Mouse (Mus musculus) adrenal gland, postnatal 14 days (tissue): ENCODE data around the gene Hdgf. TPM values are rescaled to one million over a fixed set of nuclear protein-coding genes. Genes with fewer than 3 reads are reported as not detected.

Experiments used
- DNase-seq: peaks from one replicate; pipeline ENCODE4 v3.0.0; 2021; ENCODE audit warnings: mixed read lengths
- total RNA-seq: library from RNA; stranded (reverse); gene quantifications from 2 replicates; pipeline ENCODE4 v1.2.3, GENCODE M21; 2021

The Hdgf gene
- total RNA-seq, 1 experiment from 2014 or later, result 169 TPM

DNA sequence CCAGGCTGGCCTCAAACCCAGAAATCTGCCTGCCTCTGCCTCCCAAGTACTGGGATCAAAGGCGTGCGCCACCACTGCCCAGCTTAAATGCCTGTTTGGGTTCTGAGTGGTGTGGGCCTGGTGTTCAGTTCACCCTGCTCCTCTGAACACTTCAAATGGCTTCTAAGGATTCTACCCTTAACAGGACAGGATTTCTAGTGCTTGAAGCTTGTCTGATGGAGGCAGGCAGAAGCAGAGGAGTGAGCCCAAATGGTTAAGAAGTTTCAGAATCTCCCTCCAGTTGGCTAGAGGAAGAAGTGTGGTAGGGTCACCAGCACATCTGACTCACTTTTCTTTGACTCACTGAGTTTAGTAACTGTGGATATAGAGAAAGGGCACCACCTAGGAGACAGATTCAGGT lies 3.3 kb downstream of the Hdgf start:
- DNase-seq, result peak; percentile 11

DNA sequence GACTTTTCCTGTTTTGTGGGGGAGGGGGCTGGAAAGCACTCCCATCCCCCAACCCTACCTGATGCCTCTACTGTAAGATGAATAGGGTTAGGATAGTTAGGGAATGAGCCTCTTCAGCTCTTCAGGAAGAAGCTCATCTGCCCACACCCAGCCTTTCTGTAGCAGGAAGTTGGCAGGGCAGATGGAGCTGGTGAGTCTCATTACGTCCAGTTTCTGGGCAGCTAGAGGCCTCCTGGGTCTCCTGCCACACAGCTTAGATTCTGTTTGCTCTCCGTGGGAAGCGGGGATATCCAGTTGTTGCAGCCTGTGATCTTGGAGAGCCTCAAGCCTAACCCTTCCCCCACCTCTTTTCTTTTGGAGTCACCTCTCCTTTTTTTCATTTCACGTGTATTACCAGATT lies 3.8 kb downstream of the Hdgf start:
- peak; percentile 41 for DNase-seq

DNA sequence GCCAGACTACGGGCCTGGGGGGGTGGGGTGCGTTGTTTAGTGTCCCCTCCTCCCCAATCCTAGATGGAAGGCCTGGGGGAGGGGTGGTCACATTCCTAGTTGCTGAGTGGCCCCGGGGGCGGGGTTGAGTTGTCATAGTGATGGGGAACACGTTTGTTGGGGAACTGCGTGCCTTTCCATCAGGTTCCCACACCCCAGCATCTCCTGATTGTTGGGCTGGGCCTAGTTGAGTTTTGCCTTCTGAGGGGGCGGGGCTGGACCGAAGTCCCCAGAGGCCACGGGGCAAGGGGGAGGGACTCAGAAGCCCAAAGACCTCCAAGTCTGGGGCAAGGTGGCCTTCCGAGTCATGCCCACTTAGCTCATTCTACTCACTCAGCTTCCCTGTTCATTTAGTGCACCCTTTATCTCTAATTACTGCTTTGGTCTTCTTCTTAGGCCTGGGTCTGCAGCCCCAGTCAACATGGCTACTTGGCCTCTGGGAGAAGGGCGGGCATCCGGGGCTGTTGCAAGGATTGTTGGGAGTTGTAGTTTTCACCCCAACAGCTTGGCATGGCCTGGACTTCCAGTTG lies 4.5 kb downstream of the Hdgf start:
- DNase-seq, result peak; percentile 92

DNA sequence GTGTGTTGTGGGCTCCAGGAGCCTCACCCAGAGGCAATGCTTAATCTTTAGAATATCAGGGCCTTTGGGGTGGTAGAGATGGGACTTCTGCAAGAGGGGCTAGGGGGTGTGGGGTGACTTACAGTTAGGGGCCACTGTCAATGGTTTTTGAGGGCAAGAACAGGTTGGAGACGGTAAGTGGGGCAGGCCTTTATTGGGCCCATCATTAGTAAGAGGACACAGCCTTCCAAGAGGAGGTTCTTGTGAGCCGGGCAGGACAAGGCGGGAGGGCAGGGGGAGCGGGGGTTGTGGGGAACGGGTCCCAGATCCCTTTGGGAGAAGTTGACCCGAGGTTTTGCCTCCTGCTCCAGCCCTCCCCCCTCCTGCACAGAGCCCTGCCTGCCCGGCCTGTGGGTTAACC lies 7.4 kb downstream of the Hdgf start:
- DNase-seq, result no peak

DNA sequence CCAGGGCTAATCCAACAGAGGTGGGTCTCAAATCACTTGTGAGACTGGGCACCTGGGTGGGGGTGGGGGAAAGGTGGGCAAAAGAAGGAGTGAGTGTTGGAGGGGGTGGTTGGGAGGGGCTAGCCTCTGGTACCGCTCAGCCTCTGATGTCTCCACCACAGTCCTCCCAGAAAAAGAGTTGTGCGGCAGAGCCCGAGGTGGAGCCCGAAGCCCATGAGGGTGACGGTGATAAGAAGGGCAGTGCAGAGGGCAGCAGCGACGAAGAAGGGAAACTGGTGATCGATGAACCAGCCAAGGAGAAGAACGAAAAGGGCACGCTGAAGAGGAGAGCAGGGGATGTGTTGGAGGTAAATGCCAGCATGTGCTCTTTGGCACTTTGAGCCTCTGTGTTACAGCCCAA lies 7.8 kb downstream of the Hdgf start:
- no peak for DNase-seq

DNA sequence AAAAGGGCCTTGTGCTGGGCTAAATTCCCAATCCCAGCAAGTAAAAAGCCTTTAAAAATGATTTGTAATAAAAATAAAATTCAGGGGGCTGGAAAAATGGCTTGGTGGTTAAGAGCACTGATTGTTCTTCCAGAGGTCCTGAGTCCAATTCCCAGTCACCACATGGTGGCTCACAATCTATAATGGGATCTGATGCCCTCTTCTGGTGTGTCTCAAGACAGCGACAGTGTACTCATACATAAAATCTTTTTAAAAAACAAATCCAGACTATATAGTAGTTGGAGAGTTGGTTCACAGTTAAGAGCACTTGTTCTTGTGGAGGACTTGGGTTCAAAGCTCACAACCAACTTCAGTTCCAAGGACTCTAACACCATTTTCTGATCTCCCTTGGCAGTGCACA lies 10.9 kb downstream of the Hdgf start:
- no peak for DNase-seq

DNA sequence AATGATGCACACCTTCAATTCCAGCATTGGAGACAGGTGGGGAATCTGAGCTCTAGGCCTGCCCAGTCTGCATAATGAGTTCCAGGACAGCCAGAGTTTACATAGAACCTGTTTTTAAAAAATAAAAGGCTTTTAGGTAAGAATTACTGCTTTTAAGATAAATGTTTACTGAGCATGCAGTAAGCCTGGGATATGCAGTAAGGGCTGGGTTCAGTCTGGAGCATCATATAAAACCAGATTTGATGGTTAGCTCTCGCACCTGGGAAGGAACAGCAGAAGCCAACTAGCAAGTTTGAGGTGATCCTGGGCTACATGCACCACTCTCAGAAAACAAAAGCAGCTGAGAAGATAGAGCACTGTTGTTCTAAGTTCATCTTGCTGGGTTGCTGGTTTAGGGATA lies 12.4 kb downstream of the Hdgf start:
- no peak for DNase-seq

DNA sequence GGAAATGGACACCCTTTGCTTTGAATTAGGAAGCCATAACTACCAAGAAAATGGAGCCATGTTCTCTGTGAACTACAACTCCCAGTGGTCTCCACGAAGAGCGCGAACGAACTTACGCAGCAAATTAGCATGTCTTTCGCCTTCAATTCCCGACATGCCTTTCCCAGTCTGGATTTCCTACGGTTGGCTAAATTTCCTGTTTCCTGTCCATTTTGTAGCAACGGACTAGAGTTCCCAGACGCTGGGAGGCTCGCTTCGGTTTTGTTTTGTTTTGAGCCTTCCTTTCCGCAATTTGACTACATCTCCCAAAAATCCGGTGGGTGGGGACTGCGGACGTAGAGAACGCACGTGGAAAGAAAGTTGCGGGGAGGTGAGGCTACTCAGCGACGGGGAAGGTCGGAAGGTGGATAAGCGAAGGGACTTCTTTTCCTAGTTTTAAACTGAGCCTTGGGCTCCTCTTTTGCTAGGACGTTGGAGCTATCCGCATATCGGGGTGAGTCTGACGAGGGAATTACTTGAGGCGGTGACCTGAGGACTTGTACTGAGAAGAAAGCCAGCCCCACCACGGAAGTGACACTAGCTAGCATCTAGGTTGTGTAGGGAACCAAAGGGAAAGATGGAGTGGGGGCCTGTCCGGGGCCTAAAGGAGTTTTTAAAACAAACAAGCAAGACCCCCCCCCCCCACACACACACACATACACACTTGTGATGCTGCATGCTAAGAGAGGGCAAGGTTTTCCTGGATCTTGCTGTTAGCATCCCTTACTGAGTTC lies 13.4 kb downstream of the Hdgf start, which contains the start of gene Mrpl24:
TSS of gene Mrpl24 (plus strand) at position 171 of the 773 bp plus-strand sequence.
- peak; percentile 86 for DNase-seq

DNA sequence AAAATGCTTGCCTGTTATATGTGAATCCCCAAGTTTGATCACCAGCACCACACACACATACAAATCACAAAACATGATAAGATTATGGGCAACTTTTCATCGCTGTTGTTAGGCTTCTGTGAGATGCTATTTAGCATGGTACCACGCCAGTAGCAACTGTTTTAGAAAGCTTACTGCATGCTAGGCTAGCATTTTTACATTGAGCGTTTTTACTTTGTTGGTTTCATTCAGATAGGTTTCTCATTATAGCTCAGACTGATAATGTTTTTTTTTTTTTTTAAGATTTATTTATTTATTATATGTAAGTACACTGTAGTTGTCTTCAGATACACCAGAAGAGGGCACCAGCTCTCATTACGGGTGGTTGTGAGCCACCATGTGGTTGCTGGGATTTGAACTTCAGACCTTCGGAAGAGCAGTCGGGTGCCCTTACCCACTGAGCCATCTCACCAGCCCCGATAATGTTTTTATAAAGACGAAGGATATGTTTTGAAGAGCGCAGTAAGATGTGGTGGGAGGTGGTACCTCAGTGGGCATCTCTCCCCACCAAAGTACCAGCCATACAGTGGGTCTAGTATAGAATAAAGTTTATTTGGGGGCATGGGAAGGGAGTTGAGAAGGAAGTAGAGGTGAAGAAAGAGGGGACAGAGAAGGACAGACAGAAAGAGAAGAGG lies 14.3 kb downstream of the Hdgf start:
- no peak for DNase-seq

DNA sequence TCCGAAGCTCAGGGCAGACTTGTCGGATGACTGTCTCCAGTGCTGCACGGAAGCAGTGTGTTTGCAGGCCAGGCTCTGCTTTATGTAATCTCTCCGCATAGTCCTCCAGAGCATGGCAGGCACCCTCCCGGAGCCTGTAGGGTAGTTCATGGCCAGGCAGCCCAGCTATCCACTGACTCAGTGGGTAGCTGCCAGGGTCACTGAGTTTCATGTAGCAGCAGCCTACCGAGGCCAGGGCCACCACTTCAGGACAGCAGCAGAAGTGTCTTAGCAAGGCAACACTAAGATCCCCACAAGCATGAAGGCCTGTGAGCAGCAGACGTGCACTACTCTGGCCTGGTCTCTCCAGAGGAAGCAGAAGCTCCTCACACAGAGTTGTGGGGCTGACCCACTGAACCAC lies 18.9 kb downstream of the Hdgf start:
- peak; percentile 65 for DNase-seq

DNA sequence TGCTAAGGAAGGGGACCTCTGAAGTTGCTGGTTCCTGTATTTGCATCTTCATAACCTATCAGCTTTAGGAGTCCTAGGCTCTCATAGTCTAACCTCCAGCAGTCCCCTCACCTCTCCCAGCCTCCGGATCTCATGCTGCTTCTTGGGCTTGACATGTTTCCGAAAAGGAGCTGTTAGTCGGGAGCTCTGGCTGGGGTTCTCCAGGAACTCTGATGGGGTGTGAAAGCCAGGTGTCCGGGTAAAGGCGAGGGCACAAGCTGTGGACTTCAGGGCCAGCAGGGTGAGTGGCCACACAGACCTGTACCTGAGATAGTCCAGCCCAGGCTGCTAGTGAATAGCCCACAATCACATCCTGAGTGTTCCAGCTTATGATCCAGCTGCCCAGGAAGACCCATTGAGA lies 21.3 kb downstream of the Hdgf start:
- DNase-seq, result no peak

DNA sequence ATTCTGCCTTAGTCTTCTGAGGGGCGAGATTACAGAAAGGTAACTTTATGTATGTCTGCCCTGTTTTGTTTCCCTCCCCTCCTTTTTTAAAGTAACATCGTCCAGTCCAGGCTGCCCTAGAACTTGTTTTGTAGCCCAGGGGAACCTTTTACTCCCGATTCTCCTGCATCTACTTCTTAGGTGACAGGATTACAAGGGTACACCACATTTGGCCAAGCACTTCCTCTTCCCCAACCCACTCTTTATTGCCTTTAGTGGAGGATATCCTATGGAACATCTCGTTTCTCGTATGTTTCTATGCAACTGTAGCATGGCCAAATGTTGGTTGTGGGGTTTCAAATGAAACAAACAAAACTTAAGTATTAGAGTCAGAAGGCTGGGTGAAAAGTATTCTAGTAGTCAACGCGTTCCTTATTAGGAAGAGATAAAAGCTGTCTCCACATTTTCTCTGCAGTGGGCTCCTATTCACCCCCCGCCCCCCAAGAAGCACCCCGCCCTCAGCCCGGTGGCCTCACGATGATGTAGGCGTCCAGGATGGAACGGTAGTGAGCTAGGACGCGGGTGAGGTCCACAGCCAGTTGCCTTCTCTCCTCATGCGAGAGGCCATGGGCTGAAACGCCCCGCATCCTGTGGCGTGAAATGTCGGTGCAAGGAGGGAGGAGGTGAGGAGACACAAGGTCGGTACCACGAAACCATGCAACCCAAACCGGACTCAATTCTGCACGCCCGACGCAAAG lies 23.4 kb downstream of the Hdgf start:
- no peak for DNase-seq

DNA sequence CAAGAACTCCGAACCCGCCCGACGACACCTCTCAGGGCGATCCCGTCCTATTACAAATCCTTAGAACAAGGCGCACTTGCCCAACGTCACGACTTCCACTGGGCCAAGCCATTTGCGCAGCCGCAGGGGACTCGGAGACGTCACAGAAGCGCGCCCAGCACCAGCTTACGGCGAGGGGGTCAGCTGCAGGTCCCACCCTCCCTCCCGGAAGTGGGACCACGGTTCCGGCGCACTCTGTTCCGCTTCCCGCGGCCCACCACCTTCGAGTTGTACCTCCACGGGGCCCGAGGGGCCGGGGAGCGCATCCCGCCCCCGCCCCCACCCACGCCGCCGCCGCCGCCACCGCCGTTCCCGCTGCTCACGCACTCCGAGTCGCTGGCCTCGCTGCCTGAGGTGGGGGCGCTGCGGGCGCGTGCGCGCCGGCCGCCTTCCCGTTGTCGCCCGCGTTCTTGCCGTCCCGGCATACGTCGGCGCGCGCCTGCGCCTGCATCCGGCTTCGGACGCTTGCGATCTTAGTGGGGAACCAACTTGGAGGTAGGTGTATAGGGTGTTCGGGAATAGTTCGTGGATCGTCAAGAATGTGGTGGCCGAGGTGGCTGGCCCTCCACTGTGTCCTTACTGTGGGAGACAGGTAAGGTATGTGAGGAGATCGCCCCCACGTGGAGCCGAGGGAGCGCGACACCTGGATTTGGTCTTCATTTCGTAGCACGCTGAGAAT lies 24.1 kb downstream of the Hdgf start, which contains the start of the genes Isg20l2 and Rrnad1:
TSS of gene Isg20l2 (plus strand) at position 237 of the 718 bp plus-strand sequence.
TSS of gene Rrnad1 (minus strand) at position 640 of the 718 bp plus-strand sequence.
- DNase-seq, result peak; percentile 98

DNA sequence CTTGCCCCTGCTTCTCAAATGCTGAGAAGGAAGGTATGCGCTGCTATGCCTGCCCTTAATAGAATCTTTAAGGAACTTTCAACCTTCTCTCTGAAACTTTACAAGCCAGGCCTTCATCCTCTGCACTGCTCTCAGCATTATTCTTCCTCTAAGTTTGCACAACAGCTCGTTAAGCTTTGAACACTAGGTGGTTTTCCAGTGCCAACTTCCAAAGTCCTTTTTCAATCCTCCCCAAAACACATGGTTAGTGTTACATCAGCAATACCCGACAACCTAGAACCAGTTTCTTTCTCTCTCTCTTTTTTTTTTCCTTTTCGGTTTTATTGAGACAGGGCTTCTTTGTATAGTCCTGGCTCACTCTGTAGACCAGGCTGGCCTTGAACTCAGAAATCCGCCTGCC lies 27.9 kb downstream of the Hdgf start:
- no peak for DNase-seq

DNA sequence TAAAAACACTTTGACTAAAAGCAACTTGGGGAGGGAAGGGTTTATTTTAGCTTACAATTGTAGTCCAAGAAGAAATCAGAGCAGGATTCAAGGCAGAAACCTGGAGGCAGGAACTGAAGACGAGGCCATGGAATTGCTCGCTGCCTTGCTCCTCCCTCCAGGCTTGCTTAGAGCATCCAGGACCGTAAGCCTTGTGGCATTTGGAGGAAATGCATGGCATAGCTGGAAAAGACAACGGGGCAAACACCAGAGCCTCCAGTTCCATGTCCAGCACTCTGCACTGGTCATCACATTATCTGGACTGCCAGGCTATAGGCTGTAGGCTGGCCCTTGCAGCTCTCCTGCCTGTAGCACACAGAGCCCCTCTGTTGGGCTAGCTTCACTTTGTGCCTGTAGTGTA lies 28.4 kb downstream of the Hdgf start:
- DNase-seq, result no peak

DNA sequence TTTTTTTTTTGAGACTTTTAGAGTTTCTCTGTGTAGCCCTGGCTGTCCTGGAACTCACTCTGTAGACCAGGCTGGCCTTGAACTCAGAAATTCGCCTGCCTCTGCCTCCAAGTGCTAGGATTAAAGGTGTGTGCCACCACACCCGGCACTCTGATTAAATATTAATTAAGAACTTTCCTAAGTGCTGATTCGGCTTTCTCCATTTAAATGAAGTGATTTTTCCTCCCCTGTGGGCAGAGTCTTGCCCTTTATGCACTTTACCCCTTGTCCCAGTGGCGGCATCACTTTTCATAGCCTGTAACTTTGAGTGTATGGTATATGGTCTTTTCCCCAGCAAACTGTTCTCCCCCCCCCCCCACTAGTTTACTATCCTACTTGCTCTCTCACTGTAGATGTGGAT lies 29.1 kb downstream of the Hdgf start:
- no peak for DNase-seq

DNA sequence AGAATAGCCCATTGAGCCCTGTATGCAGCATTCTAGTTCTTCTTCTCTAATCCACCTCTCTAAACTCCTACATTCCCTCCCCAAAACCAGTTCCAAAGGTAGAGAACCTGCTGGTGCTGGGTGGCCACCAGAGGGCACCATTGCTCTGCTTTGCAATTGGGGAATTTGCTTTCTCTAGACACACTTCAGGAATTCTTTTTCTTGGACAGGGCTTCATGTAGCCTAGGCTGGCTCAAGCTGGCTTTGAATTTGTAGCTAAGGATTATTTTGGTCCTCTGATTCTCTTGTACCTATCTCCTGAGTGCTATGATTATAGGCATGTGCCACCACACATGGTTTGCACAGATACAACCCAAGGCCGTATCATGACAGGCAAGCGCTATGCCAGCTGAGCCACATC lies 29.7 kb downstream of the Hdgf start:
- peak; percentile 90 for DNase-seq

DNA sequence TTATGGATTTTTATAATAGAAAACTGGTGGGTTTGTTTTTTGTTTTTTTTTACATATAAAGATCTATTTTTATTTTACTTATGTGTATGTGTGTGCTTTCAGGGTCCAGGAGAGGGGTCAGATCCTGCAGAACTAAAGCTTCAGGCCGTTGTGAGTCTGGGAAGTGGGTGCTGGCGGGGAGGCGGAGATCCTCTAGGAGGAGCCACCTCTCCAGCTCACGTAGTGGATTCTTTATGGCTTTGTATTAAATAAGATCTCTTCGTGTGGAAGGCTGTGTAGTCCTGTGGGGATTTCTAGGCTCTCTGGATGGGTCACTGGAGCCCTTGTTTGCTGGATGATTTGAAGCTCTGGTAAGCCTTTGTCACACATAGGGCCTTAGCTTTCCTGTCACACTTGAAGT lies 34.5 kb downstream of the Hdgf start:
- DNase-seq, result no peak

DNA sequence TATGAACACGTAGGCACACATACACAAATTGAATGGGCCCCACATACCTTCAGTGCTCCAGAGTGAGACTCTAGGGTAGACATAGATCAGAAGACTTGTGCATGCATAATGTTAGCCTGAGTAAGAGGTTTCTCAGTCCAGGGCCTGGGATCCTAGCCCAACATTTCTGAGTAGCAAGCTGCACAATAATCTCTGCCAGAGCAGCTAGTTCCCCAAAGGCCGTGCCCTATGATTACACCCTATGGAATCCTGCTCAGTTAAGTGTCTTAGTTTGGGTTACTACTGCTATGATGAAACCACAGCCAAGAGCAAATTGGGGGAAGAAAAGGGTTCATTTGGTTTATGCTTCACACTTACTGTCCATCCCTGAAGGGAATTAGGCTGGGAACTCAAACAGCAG lies 36.4 kb downstream of the Hdgf start:
- DNase-seq, result no peak

DNA sequence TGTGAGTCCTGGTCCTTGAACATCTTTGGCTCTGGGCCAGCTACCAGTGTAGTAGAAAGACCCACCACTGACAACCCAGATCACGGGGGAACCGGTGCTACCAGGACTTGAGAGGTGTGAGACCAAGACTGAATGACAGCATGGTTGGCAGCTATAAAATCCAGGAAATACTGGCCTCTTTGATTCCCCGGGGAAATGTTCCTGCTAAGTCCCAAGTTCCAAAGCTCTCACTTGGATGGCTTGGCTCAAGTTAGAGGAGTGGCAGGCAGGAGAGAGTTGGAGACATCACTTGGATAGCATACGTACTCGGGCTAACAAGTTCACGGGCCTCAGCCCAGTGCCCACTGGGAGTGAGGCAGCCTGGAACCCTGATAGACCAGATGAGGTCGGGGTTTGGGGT lies 37.5 kb downstream of the Hdgf start:
- DNase-seq, result no peak

DNA sequence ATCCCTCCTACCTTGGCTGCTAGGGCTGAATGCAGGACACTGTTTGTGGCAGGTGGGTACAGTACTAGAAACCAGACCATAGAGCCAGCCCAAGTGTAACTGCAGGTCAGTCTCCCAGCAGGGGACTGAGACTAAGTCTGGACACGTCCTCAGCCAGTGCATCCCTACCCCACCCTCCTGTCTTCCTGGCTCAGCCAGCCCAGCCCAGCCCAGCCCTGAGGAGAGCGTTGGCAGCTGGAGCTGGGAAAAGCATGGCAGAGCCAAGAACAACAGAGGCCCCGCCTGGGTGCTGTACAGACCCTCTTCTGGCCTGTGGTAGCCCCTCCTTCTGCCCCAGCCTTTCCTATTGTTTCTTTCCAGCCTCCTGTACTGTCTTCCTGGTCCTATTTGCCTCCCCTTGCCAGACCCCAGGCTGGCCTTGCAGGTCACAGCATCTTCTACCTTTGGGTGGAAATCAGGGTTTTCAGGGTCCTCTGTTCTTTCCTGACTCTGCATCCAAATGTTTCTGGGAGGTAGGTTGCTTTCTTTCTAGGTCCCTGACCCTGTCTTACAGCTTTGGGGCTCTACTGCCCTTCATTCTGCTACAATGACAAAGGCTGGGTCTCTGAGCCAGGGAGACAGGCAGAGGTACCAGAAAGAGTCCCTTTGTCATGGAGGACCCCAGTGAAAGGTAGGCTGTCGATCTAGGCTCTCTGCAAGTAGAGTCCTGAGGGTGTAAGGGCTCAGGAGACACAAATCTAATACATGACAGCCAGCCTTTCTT lies 38.9 kb downstream of the Hdgf start:
- no peak for DNase-seq
